Mouse (Mus musculus): ENCODE measurements at regions not wholly inside any gene's neighbourhood (a gene's known extent, or its start where the extent isn't known, plus 50 kb on each side); places are given as distances from the start of the nearest gene placed in this dataset.

DNA sequence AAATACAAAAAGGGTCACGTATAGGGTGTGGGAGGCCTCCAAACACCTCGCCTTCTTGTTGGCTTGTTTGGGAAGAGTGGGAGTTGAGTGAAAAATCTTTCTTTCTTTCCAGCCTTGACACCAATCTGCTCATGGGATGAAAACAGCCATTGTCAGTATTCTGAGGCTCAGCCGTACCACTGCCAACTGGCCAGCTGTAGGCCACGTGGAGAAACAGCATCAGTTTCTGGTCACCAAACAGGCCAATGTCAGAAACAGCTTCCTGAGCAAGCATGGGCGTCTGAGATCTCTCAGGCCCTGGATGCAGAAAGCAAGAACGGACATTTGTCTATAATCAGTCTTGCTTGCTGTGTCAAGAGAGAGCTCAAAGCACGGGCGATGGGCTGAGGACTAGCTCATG lies 173.2 kb downstream of the Bcl2l11 start:
- ATAC-seq (replicated peaks; ENCODE audit: poor library complexity) = no peak

DNA sequence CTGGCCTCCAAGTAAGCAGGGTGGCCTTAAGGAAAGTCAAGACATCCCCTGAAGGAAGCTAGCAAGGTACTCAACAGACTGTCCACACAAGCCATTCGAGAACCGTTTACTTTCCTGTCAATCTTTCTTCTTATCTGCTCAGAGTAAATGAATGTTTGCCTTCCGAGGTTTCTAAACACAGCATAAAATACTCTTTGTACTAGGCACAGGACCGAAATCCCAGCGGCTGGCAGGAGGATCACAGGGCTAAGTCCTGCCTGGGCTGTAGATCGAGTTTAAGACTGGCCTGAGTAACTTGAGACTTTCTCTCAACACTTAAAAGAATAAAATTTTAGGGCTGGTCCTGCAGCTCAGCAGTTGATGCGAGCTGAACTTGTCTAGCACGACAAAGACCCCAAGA lies 175.9 kb downstream of the Bcl2l11 start:
- no peak for ATAC-seq (replicated peaks; ENCODE audit: poor library complexity)

GRCm38 (mm10) chr2:128304063-128304712 lies 178.3 kb downstream of the Bcl2l11 start:
- no peak for ATAC-seq (replicated peaks; ENCODE audit: poor library complexity)

- ATAC-seq (replicated peaks; ENCODE audit: poor library complexity) = no peak
Observed at GRCm38 (mm10) chr2:128306693-128307092, 180.9 kb downstream of the Bcl2l11 start.

DNA sequence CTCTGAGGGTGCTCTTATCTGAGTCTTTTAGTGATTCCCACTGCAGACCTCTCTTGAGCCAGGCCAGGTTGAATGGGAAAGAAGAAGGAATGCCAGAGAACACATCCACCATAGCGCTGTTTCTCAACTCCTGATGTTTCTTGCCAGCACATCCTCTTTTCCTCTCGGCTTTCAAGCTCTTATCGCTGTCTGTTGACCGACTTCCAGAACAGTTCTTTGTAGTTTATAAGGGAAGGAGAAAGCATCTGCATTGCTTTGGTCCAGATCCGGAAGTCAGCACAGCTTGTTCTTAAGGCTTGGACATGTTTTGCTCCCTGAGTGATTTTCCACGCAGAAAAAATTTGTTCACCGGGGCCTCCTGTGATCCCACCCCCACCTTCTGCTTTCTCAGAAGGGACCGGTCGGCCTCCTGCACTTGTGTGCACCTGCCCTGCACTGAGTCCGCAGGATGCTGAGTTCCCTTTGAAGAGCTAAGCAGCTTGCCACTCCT lies 183.7 kb downstream of the Bcl2l11 start:
- no peak for ATAC-seq (replicated peaks; ENCODE audit: poor library complexity)

DNA sequence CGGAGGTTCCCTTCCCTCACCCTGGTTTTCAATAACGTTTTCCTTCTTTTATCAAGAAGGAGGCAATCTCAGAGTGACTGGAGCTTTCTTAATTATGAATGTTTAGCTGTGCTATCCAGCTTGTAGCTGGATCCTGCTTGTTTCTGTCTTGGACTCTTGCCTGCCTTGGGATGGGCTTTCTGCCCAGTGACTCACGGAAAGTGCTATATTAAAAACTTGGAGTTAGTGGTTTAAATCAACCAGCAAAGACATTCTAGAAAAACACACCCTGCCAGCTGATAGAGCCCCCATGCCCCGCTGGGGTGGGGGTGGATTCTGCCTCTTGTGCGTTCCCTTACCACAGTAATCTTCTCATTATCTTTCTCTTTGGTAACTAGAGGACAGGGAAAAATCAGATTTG lies 184.2 kb downstream of the Bcl2l11 start:
- ATAC-seq (replicated peaks; ENCODE audit: poor library complexity) = no peak

- peak; percentile 82 for ATAC-seq (replicated peaks; ENCODE audit: poor library complexity)
Observed at GRCm38 (mm10) chr2:128312084-128312594, 186.3 kb downstream of the Bcl2l11 start.

DNA sequence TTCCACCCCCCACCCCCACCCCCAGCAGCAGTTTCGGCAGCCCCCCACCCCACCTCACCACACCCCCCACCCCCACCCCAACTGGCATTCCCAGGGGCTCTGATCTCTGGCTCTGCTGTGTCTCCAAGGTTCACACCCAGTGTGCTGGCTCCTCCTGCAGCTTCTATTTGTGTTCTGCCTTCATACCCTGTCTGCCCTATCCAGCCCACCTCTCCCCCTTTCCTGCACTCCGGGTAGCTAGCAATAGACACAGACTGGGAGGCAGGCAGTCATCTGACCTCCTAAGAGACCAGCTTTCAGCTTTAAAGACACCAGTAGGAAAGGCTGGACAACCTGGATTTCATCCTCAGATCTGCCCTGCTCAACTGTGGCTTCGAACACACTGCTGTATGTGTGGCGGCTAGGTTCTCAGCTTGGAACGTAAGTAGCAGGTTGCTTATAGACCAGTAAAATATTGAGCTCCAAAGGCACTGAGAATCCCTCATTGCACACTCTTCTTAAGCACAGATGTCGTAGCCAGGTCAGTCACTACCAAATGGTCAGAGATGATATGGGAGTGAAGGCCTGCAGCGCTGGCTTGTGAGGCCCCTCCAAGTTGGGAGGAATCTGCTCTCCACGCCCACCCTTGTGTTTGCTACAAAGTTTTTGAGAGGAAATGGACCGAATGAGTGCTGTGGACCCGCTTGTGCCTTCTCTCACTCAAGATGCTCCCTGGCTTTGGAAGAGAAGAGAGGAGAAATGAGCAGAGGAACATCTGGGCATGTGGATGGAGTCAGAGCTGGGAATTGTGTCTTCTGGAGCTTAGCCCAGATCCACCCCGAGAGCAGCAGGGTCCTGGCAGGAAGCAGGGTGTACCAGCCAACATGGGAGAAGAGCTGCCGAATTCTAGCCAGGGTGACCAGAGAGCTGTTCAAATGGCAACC lies 187.1 kb downstream of the Bcl2l11 start:
- ATAC-seq (replicated peaks; ENCODE audit: poor library complexity) = no peak

GRCm38 (mm10) chr2:128313582-128313918 lies 187.7 kb downstream of the Bcl2l11 start:
- no peak for ATAC-seq (replicated peaks; ENCODE audit: poor library complexity)

DNA sequence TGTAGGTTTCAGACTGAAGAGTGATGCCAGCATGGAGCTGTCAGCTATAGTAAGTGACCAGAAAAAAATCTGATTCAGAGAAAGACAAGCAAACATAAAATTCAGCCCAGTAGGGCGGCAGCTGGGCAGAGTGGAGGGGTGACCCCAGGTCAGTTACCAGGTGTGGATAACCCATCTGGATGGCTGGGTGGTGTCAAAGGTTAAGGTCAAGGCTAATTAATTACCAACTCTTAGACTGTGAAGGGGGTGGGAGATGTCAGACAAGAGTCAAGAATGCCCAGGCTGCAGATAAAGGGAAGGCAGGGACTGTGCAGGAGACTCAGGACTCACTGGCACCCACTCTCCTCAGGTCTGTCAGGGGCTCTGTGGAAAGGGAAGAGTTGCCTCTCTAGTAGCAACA lies 188.1 kb downstream of the Bcl2l11 start:
- ATAC-seq (replicated peaks; ENCODE audit: poor library complexity) = no peak

GRCm38 (mm10) chr2:128316516-128316915 lies 190.7 kb downstream of the Bcl2l11 start:
- ATAC-seq (replicated peaks; ENCODE audit: poor library complexity) = 0 out of 2 replicates have a peak, but pooled peaks have one; percentile 41

- ATAC-seq (replicated peaks; ENCODE audit: poor library complexity) = peak; percentile 76
Observed at GRCm38 (mm10) chr2:128318266-128318665, 192.4 kb downstream of the Bcl2l11 start.

DNA sequence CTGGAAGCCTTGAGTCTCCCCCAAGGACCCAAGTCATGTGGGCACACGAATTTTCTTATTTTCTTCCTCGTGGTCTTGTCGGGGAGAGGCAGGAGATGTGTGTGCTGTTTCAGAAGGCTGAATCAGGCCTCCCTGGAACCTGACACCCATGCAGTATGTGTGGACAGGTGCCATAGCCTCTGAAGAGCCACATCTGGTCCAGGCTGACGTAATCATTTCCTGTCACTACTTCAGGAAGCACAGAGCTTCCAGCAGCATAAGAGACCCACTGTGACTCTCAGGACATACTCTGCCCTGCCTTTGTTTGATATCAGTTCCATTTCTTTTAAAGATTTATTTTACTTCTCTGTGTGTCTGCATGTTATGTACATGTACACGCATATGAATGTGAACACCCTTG lies 193.1 kb downstream of the Bcl2l11 start:
- ATAC-seq (replicated peaks; ENCODE audit: poor library complexity) = peak; percentile 66

DNA sequence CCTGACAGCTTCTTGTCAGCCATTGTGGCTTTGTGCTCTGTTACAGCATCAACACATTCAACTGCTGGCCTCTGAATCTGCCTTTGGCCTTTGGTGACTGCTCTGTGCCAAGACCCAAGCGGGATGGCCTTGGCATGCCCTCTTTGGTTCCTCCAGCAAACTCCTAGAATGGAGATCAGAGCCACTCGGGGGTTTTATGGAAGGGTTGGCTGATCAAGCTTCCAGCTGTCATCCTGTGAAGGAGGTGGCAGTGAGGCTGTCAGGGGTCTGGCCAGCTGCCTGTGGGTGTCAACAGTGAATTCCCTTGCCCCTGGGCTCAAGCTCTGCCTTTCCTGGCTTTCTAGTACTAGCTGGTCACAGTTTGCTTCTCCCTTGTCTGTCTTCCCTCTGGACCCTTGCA lies 195.6 kb downstream of the Bcl2l11 start:
- no peak for ATAC-seq (replicated peaks; ENCODE audit: poor library complexity)

- peak; percentile 71 for ATAC-seq (replicated peaks; ENCODE audit: poor library complexity)
Observed at GRCm38 (mm10) chr2:128324256-128325096, 198.6 kb downstream of the Bcl2l11 start.

- ATAC-seq (replicated peaks; ENCODE audit: poor library complexity) = no peak
Observed at GRCm38 (mm10) chr2:128325097-128325421, 199.2 kb downstream of the Bcl2l11 start.

- ATAC-seq (replicated peaks; ENCODE audit: poor library complexity) = no peak
Observed at GRCm38 (mm10) chr2:128325456-128325855, 199.6 kb downstream of the Bcl2l11 start.

DNA sequence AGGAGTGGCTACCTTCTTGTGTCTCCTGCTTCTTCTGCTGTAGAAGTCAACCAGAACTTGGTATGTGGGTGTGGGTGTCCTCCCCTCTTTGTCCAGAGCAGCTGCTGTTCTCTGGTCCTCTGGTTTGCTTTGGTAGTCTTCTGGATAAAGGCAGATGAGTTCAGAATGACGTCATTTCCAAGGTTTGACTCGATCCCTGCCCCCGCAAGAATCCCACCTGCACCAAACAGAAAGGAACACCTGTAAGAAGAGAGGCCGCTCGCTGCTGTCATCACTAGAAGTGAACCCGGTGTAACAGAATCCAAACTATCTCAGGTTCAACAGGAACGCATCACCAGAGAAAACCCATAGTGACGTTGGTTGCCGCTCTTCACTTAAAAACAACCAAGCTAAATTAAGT lies 205.0 kb downstream of the Bcl2l11 start:
- no peak for ATAC-seq (replicated peaks; ENCODE audit: poor library complexity)

GRCm38 (mm10) chr2:128331275-128331674 lies 205.4 kb downstream of the Bcl2l11 start:
- no peak for ATAC-seq (replicated peaks; ENCODE audit: poor library complexity)

DNA sequence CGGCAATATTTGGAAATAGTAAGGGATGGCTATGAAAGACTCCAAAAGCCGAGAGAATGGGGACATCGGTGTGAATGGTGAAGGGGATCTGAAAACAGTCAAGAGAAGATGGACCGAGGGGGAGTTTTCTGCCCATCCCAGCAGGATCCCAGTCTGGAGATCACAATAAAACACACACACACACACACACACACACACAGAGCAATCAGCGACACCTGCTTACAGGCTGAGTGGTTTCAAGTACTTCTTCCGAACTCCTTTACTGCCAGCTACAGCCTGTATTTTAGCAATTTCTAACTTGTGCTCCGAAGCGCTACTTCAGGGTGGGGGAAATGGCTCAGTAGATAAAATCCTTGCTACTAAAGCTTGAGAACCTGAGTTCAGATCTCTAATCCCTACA lies 205.8 kb downstream of the Bcl2l11 start:
- no peak for ATAC-seq (replicated peaks; ENCODE audit: poor library complexity)

All from megakaryocyte progenitor cell, adult 5-6 weeks (primary cell).